Mouse (Mus musculus) stomach, postnatal 0 days (tissue): Measurements from ENCODE around the gene Ccsap. TPM values are rescaled to one million over a fixed set of nuclear protein-coding genes. Genes with fewer than 3 reads are reported as not detected.

Experiments used
- ATAC-seq: fragments of 200-750 bp; cut with Nextera tagmentation; 2 replicates; pipeline ENCODE4 v1.8.0; 2017; ENCODE audit not compliant: low FRiP score, low TSS enrichment
- DNase-seq: peaks from one replicate; pipeline ENCODE4 v3.0.0-alpha.2; 2016; ENCODE audit warnings: low spot score
- H3K27ac ChIP-seq: fragments of 300-500 bp; sonication (generic); replicated peaks from 2 replicates; pipeline ENCODE4 v1.5.1; 2014; ENCODE audit warnings: mild to moderate bottlenecking, control low read depth
- H3K27me3 ChIP-seq: fragments of 300-500 bp; sonication (generic); 2 replicates; pipeline ENCODE4 v1.6.1; 2014; ENCODE audit warnings: low read length; ENCODE audit not compliant: control insufficient read depth, insufficient read depth
- H3K36me3 ChIP-seq: fragments of 300-500 bp; sonication (generic); 2 replicates; pipeline ENCODE4 v1.6.1; 2014; ENCODE audit warnings: low read length, mixed read lengths; ENCODE audit not compliant: control insufficient read depth, insufficient read depth
- H3K4me1 ChIP-seq: fragments of 300-500 bp; sonication (generic); replicated peaks from 2 replicates; pipeline ENCODE4 v1.6.1; 2014; ENCODE audit warnings: antibody characterized with exemption; ENCODE audit not compliant: control insufficient read depth, insufficient read depth
- H3K4me2 ChIP-seq: fragments of 300-500 bp; sonication (generic); replicated peaks from 2 replicates; pipeline ENCODE4 v1.6.1; 2014; ENCODE audit warnings: low read depth, mild to moderate bottlenecking, control low read depth, moderate library complexity
- H3K4me3 ChIP-seq: fragments of 300-500 bp; sonication (generic); 2 replicates; pipeline ENCODE4 v1.5.1; 2014; ENCODE audit warnings: low read depth, low read length, control low read depth
- H3K9ac ChIP-seq: fragments of 300-500 bp; sonication (generic); 2 replicates; pipeline ENCODE4 v1.6.1; 2014; ENCODE audit warnings: mild to moderate bottlenecking, low read length, control low read depth, mixed read lengths
- H3K9me3 ChIP-seq: fragments of 300-500 bp; sonication (generic); 2 replicates; pipeline ENCODE4 v1.6.1; 2016; ENCODE audit warnings: low read length; ENCODE audit not compliant: control insufficient read depth
- CTCF ChIP-seq: IDR thresholded peaks from 2 replicates; pipeline ENCODE4 v1.5.1; 2016; ENCODE audit warnings: antibody characterized with exemption, low read depth, mild to moderate bottlenecking, moderate library complexity
- EP300 ChIP-seq: optimal IDR thresholded peaks from 2 replicates; pipeline ENCODE3; 2016; ENCODE audit warnings: antibody characterized with exemption
- WGBS: fragments of 180-500 bp; shearing (Covaris S2); extraction: QIAGEN DNeasy Blood & Tissue Kit; methylation state at CpG from one replicate; pipeline ENCODE4 v1.1.7; 2014; 5-methylcytosine and 5-hydroxymethylcytosine counted together
- polyA plus RNA-seq: library from polyadenylated mRNA; unstranded; fragments of >200 nt; fragmentation: Nextera tagmentation; extraction: Ambion mirVana; gene quantifications from 2 replicates; pipeline ENCODE4 v1.2.1, GENCODE M21; 2015

Gene Ccsap
- polyA plus RNA-seq, 1 experiment from 2014 or later = 0.91 TPM

DNA sequence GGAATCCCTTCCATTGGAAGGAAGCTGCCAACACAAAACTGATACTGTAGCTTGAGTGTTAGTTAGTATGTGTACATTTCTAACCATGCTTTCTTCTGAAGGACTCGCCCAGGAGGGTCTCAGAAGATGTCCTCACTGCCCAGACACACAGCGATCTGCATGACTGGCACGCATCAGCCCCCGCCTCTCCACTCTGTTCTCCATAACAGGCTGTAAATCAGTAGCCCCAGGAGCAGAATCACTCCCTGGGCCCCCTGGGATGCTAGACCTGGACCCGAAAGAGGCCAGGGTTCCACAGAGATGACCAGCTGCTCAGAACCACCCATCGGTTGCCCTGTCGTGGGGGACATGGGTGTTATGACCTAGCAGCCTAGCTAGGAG lies 68.2 kb downstream of the Ccsap start:
- Histone ChIP-seq H3K4me3 (no peak overlapping the region), H3K27ac (no peak overlapping the region), H3K4me2 (no peak overlapping the region), H3K36me3 (no peaks in the 10 kb centered on the region), H3K9ac (no peak overlapping the region), H3K27me3 (no peaks in the 10 kb centered on the region), H3K4me1 (no peaks in the 10 kb centered on the region), H3K9me3 (no peaks in the 10 kb centered on the region)
- ATAC-seq = no peak
- TF ChIP-seq CTCF = no peak
- TF ChIP-seq EP300 = no peak
- 84% methylated on average over 7 of the region's 7 CpGs for WGBS
- no peak for DNase-seq

- ATAC-seq = no peak
- Histone ChIP-seq H3K27ac (no peak overlapping the region), H3K9me3 (no peaks in the 10 kb centered on the region), H3K27me3 (no peaks in the 10 kb centered on the region), H3K4me2 (no peak overlapping the region), H3K36me3 (no peaks in the 10 kb centered on the region), H3K4me3 (no peak overlapping the region), H3K4me1 (no peaks in the 10 kb centered on the region), H3K9ac (no peak overlapping the region)
- no peak for TF ChIP-seq CTCF
- no peak for TF ChIP-seq EP300
- 61% methylated on average over 16 of the region's 16 CpGs for WGBS
- DNase-seq = no peak
Observed at GRCm38 (mm10) chr8:123791101-123791844, 68.7 kb downstream of the Ccsap start.

Other genes starting within 250 kb of the Ccsap start
- 7.3 and 10.9 TPM in 2 replicates for gene Rhou, start 206.3 kb downstream of the Ccsap start, polyA plus RNA-seq
- gene Rab4a, start 54.2 kb downstream of the Ccsap start, polyA plus RNA-seq = 25.8 and 27.0 TPM in 2 replicates
- gene Acta1, start 34.5 kb upstream of the Ccsap start, polyA plus RNA-seq = 23.1 and 27.2 TPM in 2 replicates
- gene Nup133, start 89.1 kb upstream of the Ccsap start, polyA plus RNA-seq = 8.2 and 8.5 TPM in 2 replicates
- 14.7 and 15.2 TPM in 2 replicates for gene Abcb10, start 122.9 kb upstream of the Ccsap start, polyA plus RNA-seq
- gene Taf5l, start 161.2 kb upstream of the Ccsap start, polyA plus RNA-seq = 18.0 and 21.0 TPM in 2 replicates
- gene Urb2, start 161.3 kb upstream of the Ccsap start, polyA plus RNA-seq = 1.2 and 1.6 TPM in 2 replicates